Mouse (Mus musculus) frontal cortex, postnatal 14 days (tissue): ENCODE results near the gene Glp2r.

Experiments
- DNase-seq, 2 experiments: peaks; one replicate each; pipeline ENCODE4 v3.0.0; 2022; ENCODE audit warnings: low spot score in 2 of 2

Glp2r gene

DNA sequence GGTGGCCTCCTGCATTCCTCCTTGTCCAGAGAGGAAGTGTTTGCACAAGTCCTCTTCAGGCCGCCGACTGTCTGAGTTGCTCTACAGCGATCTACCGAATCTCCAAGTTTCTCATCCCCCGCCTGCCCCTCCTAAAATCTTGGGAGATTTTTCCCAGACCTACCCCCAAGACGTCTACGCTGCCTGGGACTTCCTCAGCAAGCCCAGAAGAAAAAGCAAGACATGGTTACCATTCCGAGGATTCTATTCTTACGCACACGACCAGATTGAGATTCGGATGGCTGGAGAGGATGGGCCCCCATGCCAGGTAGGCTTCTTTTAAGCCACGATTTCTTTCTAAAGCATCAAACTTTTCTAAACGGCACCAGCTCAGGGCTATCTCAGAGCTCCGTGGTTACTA, at the start of gene Glp2r:
Gene Glp2r, minus strand, starts transcription at position 101 of the 400 bp plus-strand sequence.
- DNase-seq = no peak

GRCm38 (mm10) chr11:67820221-67820620, 49.3 kb upstream of the Glp2r start:
- DNase-seq = peak; percentile 32 to 48

DNA sequence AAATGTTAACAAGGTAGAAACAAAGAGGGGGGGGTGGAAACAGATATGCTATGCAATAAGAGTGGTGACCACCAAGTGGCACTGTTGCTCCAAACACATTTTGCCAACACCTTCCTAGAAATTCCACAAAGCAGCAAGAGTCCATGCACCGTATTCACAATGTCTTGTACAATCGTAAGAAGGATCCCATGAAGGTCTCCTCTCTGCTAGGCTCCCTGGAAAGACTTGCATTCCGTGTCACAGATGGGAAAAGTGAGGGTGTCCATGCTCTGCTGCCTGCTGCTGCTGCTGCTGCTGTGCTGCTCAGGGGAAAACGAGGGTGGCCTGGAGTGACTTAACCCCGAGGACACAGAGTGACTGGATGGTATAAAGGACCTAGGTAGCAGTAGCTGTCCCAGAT, 48.7 kb upstream of the Glp2r start:
- peak in 1 of 2 experiments; percentile 41 for DNase-seq

GRCm38 (mm10) chr11:67811535-67811934, 40.6 kb upstream of the Glp2r start:
- no peak for DNase-seq

DNA sequence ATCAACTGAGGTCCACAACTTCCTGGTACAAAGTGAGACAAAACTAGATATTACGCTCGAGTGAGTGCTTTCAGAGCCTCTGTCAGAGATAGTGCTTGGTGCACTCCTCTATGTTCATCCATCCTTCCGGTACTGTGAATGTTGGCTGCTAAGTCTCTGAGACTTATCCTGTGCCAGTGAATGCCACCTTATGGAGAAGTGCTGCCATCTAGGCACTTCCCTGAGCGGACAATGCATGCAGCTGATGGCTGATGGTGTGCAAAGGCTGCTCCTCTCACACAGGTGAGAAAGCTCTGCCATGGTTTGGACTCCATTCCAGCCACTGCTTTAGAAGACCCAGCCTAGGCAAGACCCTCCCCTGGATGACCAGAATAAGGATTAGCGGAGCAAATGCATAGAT, 37.1 kb upstream of the Glp2r start:
- no peak for DNase-seq

- DNase-seq = no peak
Observed at GRCm38 (mm10) chr11:67806832-67807597, 36.1 kb upstream of the Glp2r start.

- DNase-seq = no peak
Observed at GRCm38 (mm10) chr11:67805538-67805937, 34.6 kb upstream of the Glp2r start.

DNA sequence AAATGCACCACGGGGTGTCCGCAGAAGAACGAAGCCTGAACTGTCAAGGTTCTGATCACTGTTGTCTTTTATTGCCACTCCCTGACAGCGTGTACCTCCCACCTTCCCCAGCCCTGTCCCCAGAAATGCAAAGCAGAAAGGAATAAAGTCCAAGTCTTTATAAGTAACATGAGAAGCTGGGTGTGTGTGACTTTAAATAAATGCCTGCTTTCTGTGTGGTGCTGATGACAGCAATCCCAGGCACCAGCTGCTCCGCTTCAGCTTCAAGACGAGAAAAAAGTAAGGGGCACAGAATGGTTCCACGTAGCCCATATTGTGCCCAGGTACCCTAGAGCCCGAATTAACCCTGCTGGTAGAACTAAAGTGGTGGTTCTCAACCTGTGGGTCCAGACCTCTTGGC, 30.2 kb upstream of the Glp2r start:
- DNase-seq = no peak

DNA sequence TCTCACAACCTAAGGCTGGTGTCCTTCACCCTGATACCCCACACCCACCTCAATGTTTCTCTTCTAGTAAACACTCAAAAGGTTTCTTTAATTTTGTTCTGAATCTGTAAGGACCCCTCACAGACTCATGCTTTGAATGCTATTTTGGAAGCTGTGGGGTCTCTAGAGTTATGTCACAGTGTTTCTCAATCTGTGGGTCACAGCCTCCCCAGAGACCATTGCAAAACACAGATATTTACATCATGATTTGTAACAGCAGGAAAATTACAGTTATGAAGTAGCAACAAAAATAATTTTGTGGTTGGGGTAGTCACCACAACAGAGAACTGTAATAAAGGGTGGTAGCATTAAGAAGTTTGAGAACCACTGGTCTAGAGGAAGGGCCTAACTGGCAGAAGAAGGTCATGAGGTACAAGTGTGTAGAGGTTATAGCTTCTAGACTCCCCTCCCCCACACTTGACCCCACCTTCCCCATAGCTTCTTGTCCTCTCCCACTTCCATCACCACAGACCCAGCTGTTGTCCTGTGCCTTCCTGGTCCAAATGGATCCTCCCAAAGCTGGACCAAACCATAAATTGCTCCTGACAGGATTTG, 29.3 kb upstream of the Glp2r start:
- DNase-seq = no peak

DNA sequence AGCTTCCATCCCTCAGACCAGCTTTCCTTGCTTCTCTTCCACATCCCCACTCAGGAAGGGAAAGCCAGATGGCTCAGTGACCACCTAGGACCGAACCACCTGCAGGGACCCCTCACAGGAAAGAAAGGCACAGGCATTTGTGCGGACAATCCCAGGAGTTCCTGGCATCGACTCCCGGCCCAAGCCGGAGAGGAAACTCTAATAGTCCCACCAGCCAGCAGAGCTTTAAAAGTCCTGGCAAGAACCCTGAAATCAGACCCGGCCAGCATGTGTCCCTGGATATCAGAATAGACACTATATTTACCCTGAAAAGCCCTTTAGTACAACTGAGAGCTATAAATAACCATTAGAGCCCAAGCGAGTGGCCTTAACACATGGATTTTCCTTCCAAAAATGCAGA, 27.0 kb upstream of the Glp2r start, which contains the start of gene Dhrs7c:
Gene Dhrs7c, plus strand, starts transcription at position 257 of the 400 bp plus-strand sequence.
- no peak for DNase-seq

DNA sequence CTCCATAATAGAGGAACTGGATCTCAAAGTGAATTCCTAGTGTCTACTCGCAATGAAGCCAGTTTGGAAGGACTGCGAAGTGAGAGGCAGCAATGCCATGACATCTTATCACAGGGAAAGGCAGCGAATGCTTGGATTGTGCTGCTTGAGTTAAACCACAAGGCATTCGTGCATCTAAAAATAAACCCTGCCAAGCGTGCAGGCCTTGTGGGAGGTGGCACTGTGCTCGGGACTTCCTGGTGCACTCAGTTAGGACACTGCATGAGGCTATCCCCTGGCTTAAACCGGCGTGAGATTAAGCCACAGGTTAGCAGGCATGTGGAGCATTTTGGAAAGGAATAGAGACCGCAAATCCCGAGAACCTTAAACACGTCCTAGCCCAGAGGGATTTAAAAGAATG, 19.2 kb upstream of the Glp2r start:
- DNase-seq = no peak

GRCm38 (mm10) chr11:67774379-67774778, 3.4 kb upstream of the Glp2r start, which contains the start of gene Gsg1l2:
TSS of gene Gsg1l2 (plus strand) at chr11:67774608.
- no peak for DNase-seq

DNA sequence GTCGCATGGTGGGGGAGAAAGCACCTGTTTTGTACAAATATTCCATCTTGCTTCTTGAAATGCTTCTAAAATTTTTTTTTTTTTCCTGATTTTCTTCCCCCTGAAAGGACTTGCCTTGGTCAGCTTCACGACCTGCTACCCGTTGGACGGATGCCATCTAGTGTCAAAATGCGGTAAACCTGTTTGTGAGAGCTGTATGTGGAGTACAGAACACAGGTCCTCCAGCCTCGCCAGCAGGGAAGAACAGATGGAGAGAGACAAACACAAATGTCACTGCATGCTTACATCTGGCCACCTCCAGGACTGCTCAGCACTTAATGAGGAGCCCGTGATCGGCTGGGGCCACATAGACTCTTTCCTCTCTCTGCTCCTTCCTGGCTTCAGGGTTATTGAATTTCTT, 1.6 kb upstream of the Glp2r start:
- DNase-seq = peak; percentile 47 to 55

DNA sequence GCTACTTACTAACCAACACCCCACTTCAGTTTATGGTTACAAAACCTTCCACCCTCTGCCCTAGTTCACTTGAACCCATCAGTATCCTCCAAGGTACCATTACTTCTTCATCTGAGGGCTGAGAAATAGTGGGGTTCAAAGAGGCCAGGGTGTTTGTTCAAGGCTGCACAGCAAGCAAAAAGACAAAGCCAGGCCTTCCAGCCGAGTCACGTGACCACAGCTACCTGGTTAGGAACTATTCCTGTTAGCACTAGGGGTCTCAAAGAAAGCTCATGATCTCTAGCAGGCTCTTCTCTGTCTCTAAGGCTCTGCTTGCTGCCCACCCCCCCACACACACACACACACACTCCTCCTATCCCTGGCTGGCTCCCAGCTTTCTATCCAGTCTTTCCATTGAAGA, 738 bp upstream of the Glp2r start:
- no peak for DNase-seq

DNA sequence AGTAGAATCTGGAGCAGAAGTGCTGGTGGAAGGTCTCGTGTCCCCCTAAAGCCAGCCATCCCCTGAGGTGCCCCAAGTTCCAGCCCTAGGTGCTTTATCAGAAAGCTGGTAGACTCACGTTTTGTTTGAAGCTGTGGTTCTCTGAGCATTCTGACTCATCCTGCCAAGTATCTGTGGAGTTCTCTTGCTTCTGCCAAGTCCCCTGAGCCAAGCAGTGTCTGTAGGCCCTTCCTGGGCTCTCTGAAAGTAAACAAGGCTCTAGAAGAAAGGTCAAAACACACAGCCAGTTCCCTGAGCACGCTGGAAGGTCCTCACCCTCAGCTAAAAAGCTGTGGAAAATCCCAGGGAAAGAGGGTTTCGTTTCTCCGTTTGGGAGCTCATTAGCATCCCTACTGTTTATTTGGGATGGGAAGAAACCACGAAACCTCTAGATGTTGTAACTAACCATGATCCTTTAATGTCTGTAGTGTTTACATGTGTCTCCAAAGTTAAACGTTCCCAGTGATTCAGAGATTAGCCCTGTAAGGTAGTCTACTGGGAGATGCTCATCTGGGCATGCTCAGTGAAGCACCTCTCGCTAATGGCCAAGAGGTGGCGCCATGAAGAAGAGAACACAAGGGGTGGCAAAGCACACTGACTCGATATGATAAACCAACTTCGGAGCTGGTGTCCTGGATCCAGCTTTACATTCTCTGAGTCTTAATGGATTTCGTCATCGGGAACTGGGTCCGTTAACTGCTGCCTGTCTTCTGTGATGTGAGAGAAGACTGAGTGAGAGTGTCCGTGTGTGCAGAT, 13.4 kb downstream of the Glp2r start:
- no peak for DNase-seq

GRCm38 (mm10) chr11:67756287-67756686, 14.7 kb downstream of the Glp2r start:
- no peak for DNase-seq

DNA sequence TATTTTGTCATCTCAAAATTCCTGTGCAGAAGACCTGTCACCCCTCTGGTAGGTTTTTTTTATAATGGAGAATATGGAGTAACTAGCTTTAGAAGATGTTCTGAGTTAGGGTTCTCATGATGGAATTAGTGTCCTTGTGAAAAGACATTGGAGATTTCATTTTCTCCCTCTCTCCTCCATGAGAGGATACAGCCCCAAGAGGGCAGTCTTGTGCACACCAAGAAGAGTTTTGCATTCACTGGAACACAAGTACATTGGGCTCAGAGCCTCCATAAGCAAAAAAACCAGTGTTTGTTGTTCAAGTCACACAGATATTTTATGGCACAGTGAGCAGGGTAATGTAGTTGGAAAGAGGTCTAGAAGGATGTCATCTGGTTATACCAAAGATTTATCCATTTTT, 29.4 kb downstream of the Glp2r start:
- no peak for DNase-seq

GRCm38 (mm10) chr11:67738846-67739490, 32.0 kb downstream of the Glp2r start:
- no peak for DNase-seq

GRCm38 (mm10) chr11:67738345-67738744, 32.6 kb downstream of the Glp2r start:
- no peak for DNase-seq

- no peak for DNase-seq
Observed at GRCm38 (mm10) chr11:67734597-67734996, 36.4 kb downstream of the Glp2r start.

DNA sequence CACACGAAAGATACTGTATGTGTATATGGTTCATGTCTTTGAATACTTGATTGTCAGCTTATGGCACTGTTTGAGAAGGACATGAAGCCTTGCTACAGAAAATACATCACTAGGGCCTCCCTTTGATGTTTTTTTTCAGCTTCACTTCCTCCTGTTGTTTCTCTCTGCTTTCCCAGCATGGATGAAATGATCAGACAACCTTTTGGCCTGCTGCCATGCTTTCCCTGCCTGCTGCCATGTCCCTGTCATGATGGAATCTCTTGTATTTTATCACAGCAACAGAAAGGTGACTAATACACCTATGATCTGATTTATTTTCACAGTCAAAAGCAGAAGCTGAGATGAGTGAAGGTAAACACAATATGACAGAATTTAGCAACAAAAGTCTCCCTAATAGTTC, 37.2 kb downstream of the Glp2r start:
- DNase-seq = no peak

DNA sequence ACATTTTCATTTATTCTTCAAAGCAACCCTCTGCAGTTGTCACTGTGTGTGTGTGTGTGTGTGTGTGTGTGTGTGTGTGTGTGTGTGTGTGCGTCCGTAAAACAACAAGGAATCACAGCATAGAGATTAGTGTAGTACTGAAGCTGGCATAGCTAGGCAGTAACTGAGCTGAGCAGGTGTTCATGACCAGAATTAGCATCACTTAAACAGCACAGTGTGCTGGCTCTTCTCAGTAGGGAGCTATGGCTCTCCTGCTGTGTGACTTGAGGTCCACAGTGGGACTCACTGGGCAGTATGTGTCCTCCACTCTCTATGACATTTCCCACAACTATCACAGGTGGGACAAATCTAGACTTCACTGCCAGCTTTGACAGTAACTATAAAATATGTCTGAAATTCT, 39.9 kb downstream of the Glp2r start:
- no peak for DNase-seq
